Mouse (Mus musculus) kidney, adult 2 months (tissue): Measurements from ENCODE around the gene Ube4b. TPM values are rescaled to one million over a fixed set of nuclear protein-coding genes. Genes with fewer than 3 reads are reported as not detected.

ENCODE experiments used
- DNase-seq: peaks from one replicate; pipeline ENCODE4 v3.0.0; 2021
- H3K27ac ChIP-seq: fragments of 200-500 bp; 2 replicates; pipeline ENCODE4 v1.5.1; 2012; ENCODE audit warnings: low read depth, low read length, control low read depth, inconsistent platforms; ENCODE audit not compliant: insufficient read depth
- H3K27me3 ChIP-seq: fragments of 200-500 bp; replicated peaks from 2 replicates; pipeline ENCODE4 v1.6.1; 2012; ENCODE audit warnings: mild to moderate bottlenecking, moderate library complexity, low read length, inconsistent platforms; ENCODE audit not compliant: control insufficient read depth, insufficient read depth
- H3K36me3 ChIP-seq: fragments of 200-500 bp; 2 replicates; pipeline ENCODE4 v1.6.1; 2012; ENCODE audit warnings: mild to moderate bottlenecking, moderate library complexity, low read length, inconsistent platforms; ENCODE audit not compliant: control insufficient read depth, insufficient read depth
- H3K4me1 ChIP-seq: fragments of 200-500 bp; 2 replicates; pipeline ENCODE4 v1.6.1; 2011; ENCODE audit warnings: low read length; ENCODE audit not compliant: control insufficient read depth, insufficient read depth
- H3K4me3 ChIP-seq: fragments of 200-500 bp; 2 replicates; pipeline ENCODE4 v1.5.1; 2011; ENCODE audit warnings: mild to moderate bottlenecking, low read depth, low read length, control low read depth; ENCODE audit not compliant: insufficient read depth
- CTCF ChIP-seq: fragments of 200-500 bp; conservative IDR thresholded peaks from 2 replicates; pipeline ENCODE4 v1.5.1; 2011; ENCODE audit warnings: low read depth, mild to moderate bottlenecking, control low read depth, low read length, moderate library complexity, mixed read lengths; ENCODE audit not compliant: insufficient read depth, insufficient read length
- POLR2A ChIP-seq: fragments of 200-500 bp; IDR thresholded peaks from one replicate; pipeline ENCODE4 v1.6.1; 2011; ENCODE audit warnings: low read depth, low read length, control low read depth
- whole genome bisulfite sequencing: fragments of 180-500 bp; shearing (Covaris S2); methylation state at CpG from one replicate; pipeline ENCODE4 v1.1.7; 2018; 5-methylcytosine and 5-hydroxymethylcytosine counted together
- polyA plus RNA-seq: library from polyadenylated mRNA; depleted of rRNA; stranded (reverse); fragments of >200 nt; gene quantifications from 2 replicates; pipeline ENCODE4 v1.2.3, GENCODE M21; 2012

Ube4b gene
- polyA plus RNA-seq, 1 experiment, result 56.5 TPM

GRCm38 (mm10) chr4:149393311-149393995 is 33.1 kb downstream of the Ube4b start:
- TF ChIP-seq CTCF (no peak), POLR2A (no peak)

GRCm38 (mm10) chr4:149392359-149392758 is 34.2 kb downstream of the Ube4b start:
- peak; percentile 54 for DNase-seq
- peak overlapping the region; percentile 26 for H3K27ac ChIP-seq
- no peak overlapping the region for H3K4me3 ChIP-seq
- no peak for TF ChIP-seq POLR2A
- no peak for TF ChIP-seq CTCF
- no peaks in the 10 kb centered on the region for H3K36me3 ChIP-seq
- no peaks in the 10 kb centered on the region for H3K27me3 ChIP-seq
- WGBS, result 53% methylated on average over 4 of the region's 4 CpGs
- peaks cover 37% of the 10 kb centered on the region for H3K4me1 ChIP-seq

More at GRCm38 (mm10) chr4:149393311-149393995, 33.1 kb downstream of the Ube4b start:
- Histone ChIP-seq H3K4me3 (no peak overlapping the region), H3K36me3 (no peaks in the 10 kb centered on the region), H3K27ac (peak overlapping the region; percentile 26), H3K27me3 (no peaks in the 10 kb centered on the region), H3K4me1 (peaks cover 37% of the 10 kb centered on the region)
- peak; percentile 43 for DNase-seq
- WGBS, result 42% methylated on average over 12 of the region's 12 CpGs

- no peaks in the 10 kb centered on the region for H3K4me1 ChIP-seq
- no peak for DNase-seq
- TF ChIP-seq POLR2A, result no peak
- no peak for TF ChIP-seq CTCF
- H3K27ac ChIP-seq, result no peak overlapping the region
- H3K27me3 ChIP-seq, result no peaks in the 10 kb centered on the region
- no peaks in the 10 kb centered on the region; the same call in 1 of the 2 replicates for H3K36me3 ChIP-seq
- no peak overlapping the region for H3K4me3 ChIP-seq
- WGBS, result 64% methylated on average over 7 of the region's 7 CpGs
These were observed 45.5 kb downstream of the Ube4b start for GRCm38 (mm10) chr4:149381001-149381400.

- H3K36me3 ChIP-seq, result no peaks in the 10 kb centered on the region; the same call in 1 of the 2 replicates
- no peak for DNase-seq
- H3K27me3 ChIP-seq, result no peaks in the 10 kb centered on the region
- no peak overlapping the region for H3K4me3 ChIP-seq
- WGBS, result 81% methylated on average over 17 of the region's 17 CpGs
- H3K4me1 ChIP-seq, result no peaks in the 10 kb centered on the region
- H3K27ac ChIP-seq, result no peak overlapping the region
- TF ChIP-seq CTCF, result no peak
- TF ChIP-seq POLR2A, result no peak
These were observed 46.7 kb downstream of the Ube4b start for GRCm38 (mm10) chr4:149379881-149380280.

- no peaks in the 10 kb centered on the region for H3K4me1 ChIP-seq
- no peak overlapping the region for H3K27ac ChIP-seq
- WGBS, result 73% methylated on average over 8 of the region's 8 CpGs
- no peak overlapping the region for H3K4me3 ChIP-seq
- no peaks in the 10 kb centered on the region for H3K27me3 ChIP-seq
- H3K36me3 ChIP-seq, result no peaks in the 10 kb centered on the region; the same call in 1 of the 2 replicates
- TF ChIP-seq CTCF (no peak), POLR2A (no peak)
- DNase-seq, result no peak
These were observed 47.7 kb downstream of the Ube4b start for GRCm38 (mm10) chr4:149378819-149379218.

- TF ChIP-seq CTCF (no peak), POLR2A (no peak)
- H3K36me3 ChIP-seq, result no peaks in the 10 kb centered on the region; the same call in 1 of the 2 replicates
- H3K4me3 ChIP-seq, result no peak overlapping the region
- no peak overlapping the region for H3K27ac ChIP-seq
- no peaks in the 10 kb centered on the region for H3K4me1 ChIP-seq
- DNase-seq, result no peak
- H3K27me3 ChIP-seq, result no peaks in the 10 kb centered on the region
- 85% methylated on average over 10 of the region's 10 CpGs for WGBS
These were observed 50.5 kb downstream of the Ube4b start for GRCm38 (mm10) chr4:149376034-149376433.

GRCm38 (mm10) chr4:149374662-149375061 is 51.9 kb downstream of the Ube4b start:
- H3K4me3 ChIP-seq, result no peak overlapping the region
- no peaks in the 10 kb centered on the region for H3K27me3 ChIP-seq
- 47% methylated on average over 11 of the region's 11 CpGs for WGBS
- H3K27ac ChIP-seq, result no peak overlapping the region
- TF ChIP-seq CTCF (no peak), POLR2A (no peak)
- no peaks in the 10 kb centered on the region for H3K36me3 ChIP-seq
- no peak for DNase-seq
- H3K4me1 ChIP-seq, result no peaks in the 10 kb centered on the region
